Mouse (Mus musculus) hindbrain, embryonic 14.5 days (tissue): ENCODE data around the gene Pdia3. TPM values are rescaled to one million over a fixed set of nuclear protein-coding genes. Genes with fewer than 3 reads are reported as not detected.

ENCODE experiments used
- ATAC-seq: fragments of 200-750 bp; cut with Nextera tagmentation; 2 replicates; pipeline ENCODE4 v1.8.0; 2017; ENCODE audit warnings: moderate number of reproducible peaks, mild to moderate bottlenecking, moderate TSS enrichment, moderate library complexity; ENCODE audit not compliant: low FRiP score
- DNase-seq: peaks from one replicate; pipeline ENCODE4 v3.0.0-alpha.2; 2015; ENCODE audit warnings: low spot score
- H3K27ac ChIP-seq: fragments of 300-500 bp; sonication (generic); 2 replicates; pipeline ENCODE4 v1.5.1; 2014; ENCODE audit warnings: mild to moderate bottlenecking, moderate library complexity
- H3K27me3 ChIP-seq: fragments of 300-500 bp; sonication (generic); 2 replicates; pipeline ENCODE4 v1.6.1; 2014; ENCODE audit warnings: mild to moderate bottlenecking, low read length, mixed read lengths; ENCODE audit not compliant: control insufficient read depth, insufficient read depth
- H3K36me3 ChIP-seq: fragments of 300-500 bp; sonication (generic); replicated peaks from 2 replicates; pipeline ENCODE4 v1.6.1; 2014; ENCODE audit not compliant: control insufficient read depth, insufficient read depth
- H3K4me1 ChIP-seq: fragments of 300-500 bp; sonication (generic); replicated peaks from 2 replicates; pipeline ENCODE4 v1.6.1; 2014; ENCODE audit warnings: antibody characterized with exemption, low read length, mixed read lengths; ENCODE audit not compliant: control insufficient read depth, insufficient read depth
- H3K4me2 ChIP-seq: fragments of 300-500 bp; sonication (generic); replicated peaks from 2 replicates; pipeline ENCODE4 v1.6.1; 2014; ENCODE audit warnings: mild to moderate bottlenecking, moderate library complexity
- H3K4me3 ChIP-seq: fragments of 300-500 bp; sonication (generic); replicated peaks from 2 replicates; pipeline ENCODE4 v1.5.1; 2014; ENCODE audit warnings: mild to moderate bottlenecking, low read length
- H3K9ac ChIP-seq: fragments of 300-500 bp; sonication (generic); 2 replicates; pipeline ENCODE4 v1.6.1; 2014
- H3K9me3 ChIP-seq: fragments of 300-500 bp; sonication (generic); 2 replicates; pipeline ENCODE4 v1.6.1; 2016; ENCODE audit warnings: low read length; ENCODE audit not compliant: control insufficient read depth
- WGBS: fragments of 180-500 bp; shearing (Covaris S2); extraction: QIAGEN DNeasy Blood & Tissue Kit; methylation state at CpG from one replicate; pipeline ENCODE4 v1.1.7; 2014; 5-methylcytosine and 5-hydroxymethylcytosine counted together
- polyA plus RNA-seq: library from polyadenylated mRNA; unstranded; fragments of >200 nt; fragmentation: Nextera tagmentation; extraction: Ambion mirVana; gene quantifications from 2 replicates; pipeline ENCODE4 v1.2.1, GENCODE M21; 2014

Gene Pdia3
- polyA plus RNA-seq, 1 experiment from 2014 or later: 268 TPM

DNA sequence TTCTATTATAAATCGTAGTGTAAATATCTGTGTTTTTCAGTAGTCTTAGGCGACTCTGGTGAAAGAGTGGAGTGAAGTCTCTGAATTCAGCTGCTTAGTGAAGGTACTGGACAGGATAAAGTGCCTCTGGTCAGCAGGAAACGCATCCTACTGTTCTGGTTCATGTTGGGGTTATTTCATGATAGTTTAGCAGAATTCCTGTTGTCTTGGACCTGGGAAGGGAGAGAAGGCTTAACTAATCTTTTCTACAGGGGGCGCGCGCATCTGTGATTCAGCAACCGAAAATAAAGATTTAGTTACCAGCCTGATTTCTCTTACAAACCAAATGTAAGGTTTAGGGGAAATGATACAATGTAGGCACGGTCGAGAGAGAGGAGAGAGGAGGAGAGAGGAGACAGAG, 34.6 kb downstream of the Pdia3 start:
- Histone ChIP-seq H3K4me2 (peak overlapping the region; percentile 95), H3K9ac (peak overlapping the region; percentile 38), H3K9me3 (no peaks in the 10 kb centered on the region), H3K27me3 (no peaks in the 10 kb centered on the region; the same call in 1 of the 2 replicates), H3K36me3 (peaks cover 11% of the 10 kb centered on the region), H3K4me1 (peaks cover 15% of the 10 kb centered on the region), H3K27ac (peak overlapping the region; percentile 40; the same call in 1 of the 2 replicates), H3K4me3 (peak overlapping the region; percentile 95)
- WGBS: 17% methylated on average over 9 of the region's 9 CpGs
- no peak for ATAC-seq
- DNase-seq: no peak

DNA sequence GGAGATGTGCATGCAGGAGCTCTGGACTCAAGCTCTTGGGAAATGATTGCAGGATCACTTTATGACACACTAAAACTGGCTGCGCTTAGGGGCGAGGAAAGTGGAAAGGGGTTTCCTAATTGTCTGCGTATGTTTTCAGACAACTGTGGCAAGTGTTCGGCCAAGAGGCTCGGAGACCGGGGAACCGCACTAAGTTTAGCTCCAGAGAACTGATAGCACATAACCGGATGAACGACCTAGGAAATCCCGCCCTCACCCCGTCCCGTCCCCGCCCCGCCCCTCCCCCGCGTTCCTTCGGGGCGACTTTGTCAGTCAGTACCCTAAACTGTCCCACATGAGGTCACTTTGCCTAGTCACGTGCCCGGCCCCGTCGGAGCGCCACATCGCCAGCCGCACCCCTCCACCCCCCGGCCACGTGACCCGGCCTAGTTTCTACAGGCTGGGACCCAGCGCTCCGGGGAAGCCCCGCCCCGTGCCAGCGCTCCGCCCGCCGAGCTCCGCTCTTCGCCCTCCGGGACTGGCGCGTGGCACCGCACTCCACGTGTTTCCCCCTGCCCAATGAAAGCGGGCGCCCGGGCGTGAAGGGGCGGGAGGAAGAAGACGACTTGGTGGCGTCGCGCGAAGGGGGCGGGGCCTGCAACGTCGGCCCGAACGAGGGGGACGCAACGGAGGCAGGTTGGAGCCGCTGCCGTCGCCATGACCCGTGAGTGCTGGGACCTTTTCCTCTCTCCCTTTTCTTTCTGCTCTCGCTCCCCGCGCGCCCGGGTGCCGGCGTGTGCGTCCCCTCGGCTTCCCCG, 35.4 kb downstream of the Pdia3 start, which contains the start of gene Serf2:
TSS of gene Serf2 (plus strand) at position 457 of the 797 bp plus-strand sequence.
- Histone ChIP-seq H3K36me3 (peaks cover 11% of the 10 kb centered on the region), H3K9me3 (no peaks in the 10 kb centered on the region), H3K27me3 (no peaks in the 10 kb centered on the region), H3K4me3 (peak within 1 kb of the TSS; percentile 95), H3K9ac (peak within 1 kb of the TSS; percentile 93), H3K4me2 (peak within 1 kb of the TSS; percentile 95), H3K4me1 (peaks cover 15% of the 10 kb centered on the region), H3K27ac (peak within 1 kb of the TSS; percentile 93)
- under 1% methylated on average over 60 of the region's 74 CpGs for WGBS
- ATAC-seq (peak; percentile 99), DNase-seq (peak; percentile 96)

DNA sequence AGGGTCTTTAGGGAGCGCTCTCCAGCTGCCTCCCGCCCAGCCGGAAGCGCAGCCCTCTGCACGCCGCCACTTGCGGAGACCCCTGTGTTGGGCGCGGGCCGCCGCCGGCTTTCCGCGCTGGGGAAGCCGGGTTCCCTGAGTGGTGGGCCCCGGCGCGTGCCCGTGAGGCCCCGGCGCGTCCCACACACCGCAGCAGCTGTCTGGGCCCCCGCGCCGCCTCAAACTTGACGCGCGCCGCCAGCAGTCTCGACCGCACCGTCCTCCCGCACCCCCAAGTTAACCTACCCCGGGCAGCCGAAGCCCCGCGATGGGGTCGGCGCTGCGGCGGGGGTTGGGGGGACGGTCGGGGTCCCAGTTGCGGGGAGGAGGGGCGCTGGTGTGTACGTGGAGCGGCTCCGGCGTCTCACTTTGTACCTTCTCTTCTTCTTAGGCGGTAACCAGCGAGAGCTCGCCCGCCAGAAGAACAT, 36.0 kb downstream of the Pdia3 start:
- peak; percentile 75 for ATAC-seq
- Histone ChIP-seq H3K4me1 (peaks cover 15% of the 10 kb centered on the region), H3K27ac (peak overlapping the region; percentile 93), H3K9me3 (no peaks in the 10 kb centered on the region), H3K4me2 (peak overlapping the region; percentile 95), H3K9ac (peak overlapping the region; percentile 93), H3K27me3 (no peaks in the 10 kb centered on the region), H3K36me3 (peaks cover 11% of the 10 kb centered on the region), H3K4me3 (peak overlapping the region; percentile 95)
- DNase-seq: no peak
- under 1% methylated on average over 43 of the region's 54 CpGs for WGBS

DNA sequence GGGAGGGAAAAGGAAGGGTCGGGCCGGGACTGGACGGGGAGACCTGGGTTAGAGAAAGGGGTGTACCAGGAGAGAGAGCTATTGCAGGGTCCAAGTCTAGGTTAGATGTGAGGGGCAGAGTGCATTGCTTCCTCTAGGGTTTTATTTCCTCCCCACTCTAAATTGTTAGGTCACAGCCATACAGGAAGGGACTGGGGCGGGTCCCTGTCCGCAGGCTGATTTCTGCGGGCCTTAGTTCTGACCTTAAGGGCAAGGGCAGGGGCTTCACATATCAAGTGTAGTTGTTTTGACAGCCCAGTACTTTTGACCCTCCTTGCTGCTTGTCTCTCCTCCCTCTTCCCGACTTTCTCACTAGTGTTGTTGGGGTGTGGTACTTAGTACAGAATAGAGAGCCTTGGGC, 36.5 kb downstream of the Pdia3 start:
- ATAC-seq: no peak
- no peak for DNase-seq
- Histone ChIP-seq H3K27ac (peak overlapping the region; percentile 93), H3K27me3 (no peaks in the 10 kb centered on the region), H3K4me1 (peaks cover 15% of the 10 kb centered on the region), H3K4me3 (peak overlapping the region; percentile 95), H3K9ac (peak overlapping the region; percentile 93), H3K9me3 (no peaks in the 10 kb centered on the region), H3K36me3 (peaks cover 11% of the 10 kb centered on the region), H3K4me2 (peak overlapping the region; percentile 95)
- 4% methylated on average over 7 of the region's 7 CpGs for WGBS

DNA sequence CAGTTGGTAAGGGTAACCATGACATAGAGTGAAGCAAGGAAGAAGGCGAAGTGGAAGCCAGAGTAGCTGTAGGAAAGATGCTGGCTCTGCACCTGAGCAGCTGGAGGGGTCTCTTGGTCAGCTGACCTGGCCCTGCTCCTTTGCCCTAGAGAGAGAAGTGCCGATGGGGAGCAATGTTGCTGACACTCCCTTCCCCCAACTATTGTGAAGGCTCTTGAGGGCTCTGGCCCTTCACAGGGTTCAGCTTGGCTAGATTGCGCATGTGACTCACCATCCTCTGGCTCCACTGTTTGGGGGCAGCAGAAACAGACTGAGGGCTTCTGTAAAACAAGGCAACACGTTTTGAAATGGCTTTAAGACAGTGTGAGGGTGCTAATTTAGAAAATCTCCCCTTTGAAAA, 38.8 kb downstream of the Pdia3 start:
- Histone ChIP-seq H3K9ac (no peak overlapping the region), H3K4me3 (no peak overlapping the region), H3K9me3 (no peaks in the 10 kb centered on the region), H3K36me3 (peaks cover 11% of the 10 kb centered on the region), H3K4me1 (peaks cover 20% of the 10 kb centered on the region), H3K27me3 (no peaks in the 10 kb centered on the region), H3K4me2 (no peak overlapping the region), H3K27ac (no peak overlapping the region)
- ATAC-seq: no peak
- WGBS: 82% methylated on average over 4 of the region's 4 CpGs
- DNase-seq: peak; percentile 22

DNA sequence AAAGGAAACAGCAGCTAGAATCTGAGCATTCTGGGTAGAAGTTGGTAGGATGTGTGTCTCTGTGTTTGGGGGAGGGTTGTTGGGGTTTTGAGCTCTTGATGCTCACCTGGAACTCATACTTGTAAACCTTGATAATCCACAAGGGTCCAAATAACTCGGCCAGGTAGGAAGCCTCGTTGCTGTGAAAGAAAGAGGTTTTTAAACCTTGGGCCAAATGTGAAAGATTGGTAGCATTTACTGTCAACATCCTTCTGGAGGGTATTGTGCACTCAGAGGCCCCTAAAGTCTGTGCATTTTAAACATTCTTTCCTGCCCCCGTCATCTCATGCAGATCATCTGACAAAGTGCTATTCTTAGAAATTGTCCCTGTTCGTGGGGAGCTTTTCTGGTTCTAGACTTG, 39.4 kb downstream of the Pdia3 start, which contains the start of gene Hypk:
TSS of gene Hypk (plus strand) at position 301 of the 400 bp plus-strand sequence.
- no peaks in the 10 kb centered on the region for H3K27me3 ChIP-seq
- 87% methylated on average over 4 of the region's 4 CpGs for WGBS
- ATAC-seq: no peak
- DNase-seq: no peak
- no peak within 1 kb of the TSS for H3K4me3 ChIP-seq
- no peaks in the 10 kb centered on the region for H3K9me3 ChIP-seq
- H3K4me1 ChIP-seq: peaks cover 25% of the 10 kb centered on the region
- no peak within 1 kb of the TSS for H3K4me2 ChIP-seq
- H3K9ac ChIP-seq: no peak within 1 kb of the TSS
- H3K27ac ChIP-seq: no peak within 1 kb of the TSS
- H3K36me3 ChIP-seq: peaks cover 11% of the 10 kb centered on the region

DNA sequence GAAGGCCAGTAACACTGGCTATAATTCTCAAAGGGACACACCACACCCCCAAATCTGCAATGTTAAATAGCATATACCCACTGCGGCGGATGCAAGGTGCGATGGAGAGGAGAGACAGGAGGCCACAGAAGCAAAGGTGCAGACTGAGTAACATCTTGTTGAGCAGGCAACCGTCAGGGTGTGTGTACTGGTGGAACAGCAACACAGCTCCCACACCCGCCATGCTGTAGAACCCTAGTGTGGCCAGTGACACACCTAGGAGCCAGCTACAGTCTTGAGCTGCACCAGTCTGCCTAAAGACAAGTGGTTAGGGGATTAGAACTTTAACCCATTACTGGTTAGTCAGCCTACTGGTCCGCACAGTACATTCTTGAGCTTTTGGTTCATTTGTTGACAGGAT, 40.3 kb downstream of the Pdia3 start:
- peaks cover 26% of the 10 kb centered on the region for H3K4me1 ChIP-seq
- 84% methylated on average over 6 of the region's 6 CpGs for WGBS
- ATAC-seq: no peak

DNA sequence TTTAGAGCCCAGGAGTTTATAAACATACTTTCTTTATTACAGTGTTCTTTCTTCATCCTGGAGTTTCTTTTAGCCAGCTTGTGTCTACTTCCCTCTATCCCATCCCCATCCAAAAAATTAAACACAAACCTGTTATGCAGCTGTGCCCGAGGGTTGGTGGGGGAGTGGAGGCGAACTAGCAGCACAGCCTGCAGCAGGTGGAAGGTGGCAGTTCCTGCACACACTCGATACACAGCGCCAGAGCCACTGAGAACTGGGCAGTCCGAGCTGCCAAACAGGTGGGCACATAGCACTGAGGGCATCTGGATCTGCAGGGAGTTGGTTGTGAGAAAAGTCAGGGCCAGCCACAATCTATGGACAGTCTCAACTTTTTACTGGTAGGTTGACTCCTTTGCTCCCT, 42.0 kb downstream of the Pdia3 start:
- H3K9me3 ChIP-seq: no peaks in the 10 kb centered on the region
- H3K4me3 ChIP-seq: no peak overlapping the region
- WGBS: 86% methylated on average over 5 of the region's 5 CpGs
- peaks cover 20% of the 10 kb centered on the region for H3K4me1 ChIP-seq
- DNase-seq (no peak), ATAC-seq (no peak)
- peaks cover 34% of the 10 kb centered on the region for H3K36me3 ChIP-seq
- no peak overlapping the region for H3K27ac ChIP-seq
- H3K27me3 ChIP-seq: no peaks in the 10 kb centered on the region
- no peak overlapping the region for H3K9ac ChIP-seq
- no peak overlapping the region for H3K4me2 ChIP-seq

More for the DNA sequence above, 40.3 kb downstream of the Pdia3 start:
- Histone ChIP-seq H3K9ac (no peak overlapping the region), H3K4me2 (no peak overlapping the region), H3K27ac (no peak overlapping the region), H3K27me3 (no peaks in the 10 kb centered on the region), H3K36me3 (peaks cover 18% of the 10 kb centered on the region), H3K9me3 (no peaks in the 10 kb centered on the region), H3K4me3 (no peak overlapping the region)
- DNase-seq: no peak

DNA sequence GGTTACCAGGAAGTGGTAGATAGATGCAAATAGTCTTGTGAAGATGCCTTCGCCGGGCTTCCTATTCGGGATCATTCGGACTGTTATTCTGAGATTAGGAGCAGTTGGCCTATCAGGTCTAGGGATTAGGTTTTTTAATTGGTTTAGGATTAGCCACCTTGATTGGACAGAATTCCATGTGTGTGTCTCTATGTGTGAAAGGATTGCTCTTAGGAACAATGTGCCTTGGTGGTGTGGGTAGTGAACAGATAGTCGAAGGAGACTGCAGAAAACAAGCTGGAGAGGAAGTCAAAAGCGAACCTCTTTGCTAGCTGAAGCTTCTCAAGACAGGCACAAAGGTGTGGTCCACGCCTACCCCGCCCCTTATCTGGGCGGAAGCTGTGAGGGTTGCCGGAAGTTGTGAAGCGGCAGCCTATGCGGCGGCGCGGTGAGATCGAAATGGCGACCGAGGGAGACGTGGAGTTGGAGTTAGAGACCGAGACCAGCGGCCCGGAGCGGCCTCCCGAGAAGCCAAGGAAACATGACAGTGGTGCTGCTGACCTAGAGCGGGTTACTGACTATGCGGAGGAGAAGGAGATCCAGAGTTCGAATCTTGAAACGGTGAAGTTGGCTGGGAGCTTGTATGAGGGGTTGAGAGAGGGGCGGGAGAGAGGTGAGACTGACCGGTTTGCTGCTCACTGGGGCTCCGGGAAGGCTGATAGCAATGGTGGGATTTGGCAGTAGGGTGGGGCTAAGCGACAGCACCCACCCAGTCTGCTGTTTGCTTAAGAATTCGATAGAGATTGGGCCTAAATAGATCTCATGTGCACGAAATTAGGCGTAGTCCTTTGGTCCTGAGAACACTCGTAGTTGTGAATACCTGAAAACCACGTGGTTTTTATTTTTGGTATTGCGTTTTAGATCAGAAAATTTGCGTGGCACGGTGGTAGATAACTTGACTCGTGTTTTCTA, 43.4 kb downstream of the Pdia3 start, which contains the start of gene Serinc4:
TSS of gene Serinc4 (minus strand) at position 90 of the 951 bp plus-strand sequence.
- H3K27ac ChIP-seq: peak within 1 kb of the TSS; percentile 74
- no peaks in the 10 kb centered on the region for H3K9me3 ChIP-seq
- no peaks in the 10 kb centered on the region for H3K27me3 ChIP-seq
- peaks cover 41% of the 10 kb centered on the region for H3K36me3 ChIP-seq
- DNase-seq: peak; percentile 84
- peak; percentile 93 for ATAC-seq
- 5% methylated on average over 41 of the region's 41 CpGs for WGBS
- H3K4me2 ChIP-seq: peak within 1 kb of the TSS; percentile 58
- peak within 1 kb of the TSS; percentile 53 for H3K4me3 ChIP-seq
- peak within 1 kb of the TSS; percentile 72 for H3K9ac ChIP-seq
- peaks cover 12% of the 10 kb centered on the region for H3K4me1 ChIP-seq
